Mouse (Mus musculus): ENCODE measurements around the gene Ambp. TPM values are rescaled to one million over a fixed set of nuclear protein-coding genes. Genes with fewer than 3 reads are reported as not detected.

Gene Ambp
- polyA plus RNA-seq, 1 experiment from 2014 or later: 48.8 TPM

DNA sequence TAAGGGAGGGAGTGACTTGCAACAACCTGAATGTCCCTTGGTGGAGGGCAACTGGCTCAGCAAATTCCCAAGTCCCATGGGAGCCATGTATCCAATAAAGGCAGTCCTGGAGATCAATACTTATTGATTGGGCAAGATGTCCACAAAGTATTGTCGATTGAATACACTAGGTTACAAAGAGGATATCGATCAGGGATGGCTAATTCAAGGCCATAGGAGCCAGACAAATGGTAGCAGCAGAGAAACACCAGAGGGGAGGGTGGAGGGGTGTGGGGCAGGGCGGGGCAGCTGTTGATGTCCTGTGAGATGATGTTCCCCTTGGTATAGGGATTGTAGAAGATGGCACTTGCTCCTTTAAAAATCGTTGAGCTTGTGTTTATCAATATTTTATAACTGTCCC lies 52.6 kb downstream of the Ambp start:
- no peaks in the 10 kb centered on the region for H3K9me3 ChIP-seq
- no peak overlapping the region for H3K9ac ChIP-seq
- no peaks in the 10 kb centered on the region for H3K27me3 ChIP-seq (replicated peaks)
- ATAC-seq: no peak
- H3K4me1 ChIP-seq (replicated peaks): no peaks in the 10 kb centered on the region
- no peak overlapping the region for H3K27ac ChIP-seq
- H3K4me3 ChIP-seq (replicated peaks): no peak overlapping the region
- H3K4me2 ChIP-seq (replicated peaks): no peak overlapping the region
- WGBS: 84% methylated on average over 4 of the region's 4 CpGs
- H3K36me3 ChIP-seq: peaks cover 6% of the 10 kb centered on the region; the same call in 1 of the 2 replicates

DNA sequence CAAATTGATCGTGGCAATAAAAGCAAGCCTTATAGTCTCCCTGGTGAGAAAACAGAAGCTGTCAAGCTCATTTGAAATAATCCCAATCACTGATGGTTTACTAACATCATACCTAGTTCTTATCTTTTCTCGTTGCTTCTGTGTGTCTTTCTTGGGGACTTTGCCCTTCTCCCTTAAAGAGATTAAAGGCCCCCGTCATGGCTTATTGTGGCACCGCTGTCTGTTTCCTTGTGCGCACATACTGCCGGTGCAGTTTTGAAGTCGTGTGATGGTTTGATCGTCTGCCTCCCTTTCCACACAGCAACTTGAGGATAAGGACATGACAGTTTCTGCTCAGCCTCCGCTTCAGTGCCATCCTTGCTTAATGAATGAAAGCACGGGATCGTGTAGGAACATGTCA lies 54.1 kb downstream of the Ambp start:
- WGBS: 64% methylated on average over 11 of the region's 11 CpGs
- no peaks in the 10 kb centered on the region for H3K9me3 ChIP-seq
- H3K36me3 ChIP-seq: peaks cover 8% of the 10 kb centered on the region; the same call in 1 of the 2 replicates
- ATAC-seq: peak; percentile 75
- H3K27me3 ChIP-seq (replicated peaks): no peaks in the 10 kb centered on the region
- H3K4me1 ChIP-seq (replicated peaks): no peaks in the 10 kb centered on the region
- H3K9ac ChIP-seq: no peak overlapping the region
- no peak overlapping the region for H3K4me3 ChIP-seq (replicated peaks)
- no peak overlapping the region for H3K4me2 ChIP-seq (replicated peaks)
- no peak overlapping the region for H3K27ac ChIP-seq

DNA sequence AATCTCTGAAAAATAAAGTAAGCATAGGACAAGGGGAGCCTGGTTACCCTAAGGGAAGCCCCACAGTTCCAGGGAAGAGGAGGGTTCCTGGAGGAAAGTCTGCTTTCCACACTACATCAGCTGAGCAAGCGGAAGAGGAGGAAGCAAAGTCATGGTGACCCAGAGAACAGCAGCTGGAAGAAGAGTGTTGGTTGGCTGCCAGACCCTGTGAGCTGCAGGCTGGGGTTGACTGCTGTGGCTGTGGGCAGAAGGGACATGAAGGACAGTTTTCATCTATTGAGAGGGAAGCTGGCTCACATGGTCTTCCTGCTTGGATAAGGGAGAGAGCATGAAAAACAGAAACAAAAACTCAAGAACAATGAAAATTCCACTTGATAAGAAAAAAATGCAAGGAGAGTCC lies 57.0 kb downstream of the Ambp start:
- H3K27me3 ChIP-seq (replicated peaks): no peaks in the 10 kb centered on the region
- no peak overlapping the region for H3K4me3 ChIP-seq (replicated peaks)
- H3K9me3 ChIP-seq: no peaks in the 10 kb centered on the region
- H3K4me1 ChIP-seq (replicated peaks): no peaks in the 10 kb centered on the region
- no peak overlapping the region for H3K27ac ChIP-seq
- 75% methylated on average over 1 of the region's 1 CpGs for WGBS
- no peak overlapping the region for H3K9ac ChIP-seq
- H3K36me3 ChIP-seq: peaks cover 8% of the 10 kb centered on the region; the same call in 1 of the 2 replicates
- no peak overlapping the region for H3K4me2 ChIP-seq (replicated peaks)
- no peak for ATAC-seq

Other genes with a start within 250 kb of the Ambp start
- gene Zfp618, start 189.2 kb downstream of the Ambp start, polyA plus RNA-seq (2015; fragmentation: Nextera tagmentation; extraction: Ambion mirVana): 20.1 and 20.6 TPM in 2 replicates
- gene Kif12, start 17.3 kb upstream of the Ambp start, polyA plus RNA-seq (2015; fragmentation: Nextera tagmentation; extraction: Ambion mirVana): 67.1 and 77.3 TPM in 2 replicates
- 13.1 and 13.3 TPM in 2 replicates for gene Col27a1, start 59.2 kb upstream of the Ambp start, polyA plus RNA-seq (2015; fragmentation: Nextera tagmentation; extraction: Ambion mirVana)
- gene Orm1, start 189.8 kb upstream of the Ambp start, polyA plus RNA-seq (2015; fragmentation: Nextera tagmentation; extraction: Ambion mirVana): not detected in 2 replicates
- gene Orm3, start 201.4 kb upstream of the Ambp start, polyA plus RNA-seq (2015; fragmentation: Nextera tagmentation; extraction: Ambion mirVana): not detected in 2 replicates
- not detected in 2 replicates for gene Orm2, start 207.7 kb upstream of the Ambp start, polyA plus RNA-seq (2015; fragmentation: Nextera tagmentation; extraction: Ambion mirVana)
- gene Akna, start 248.6 kb upstream of the Ambp start, polyA plus RNA-seq (2015; fragmentation: Nextera tagmentation; extraction: Ambion mirVana): 5.6 and 6.5 TPM in 2 replicates